Mouse (Mus musculus) ZHBTc4 (cell line): ENCODE measurements around the gene Trex1.

ENCODE experiments used
- DNase-seq: peaks from one replicate; pipeline ENCODE4 v3.0.0-alpha.2; 2011; ENCODE audit warnings: low read depth, low spot score

The Trex1 gene

DNA sequence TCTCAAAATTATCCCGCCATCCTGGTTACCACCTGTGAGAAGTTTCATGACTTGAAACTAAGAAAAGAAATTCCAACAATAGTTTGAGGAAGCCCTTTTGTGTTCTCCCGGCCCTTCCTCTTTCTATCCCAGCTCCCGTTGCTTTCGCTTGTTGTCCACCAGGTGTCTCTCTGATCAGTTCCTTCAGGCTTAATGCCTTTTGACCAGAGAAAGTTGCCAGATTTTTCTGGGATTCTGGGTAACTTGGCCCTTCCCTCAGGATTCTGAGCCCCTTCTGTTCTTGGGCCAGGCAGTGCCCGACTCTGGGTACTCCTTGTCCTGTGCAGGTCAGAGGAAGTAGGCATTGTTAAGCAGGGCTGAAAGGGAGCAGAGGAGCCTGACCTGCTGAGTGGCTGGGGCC is 28.5 kb upstream of the Trex1 start:
- DNase-seq: peak; percentile 77

DNA sequence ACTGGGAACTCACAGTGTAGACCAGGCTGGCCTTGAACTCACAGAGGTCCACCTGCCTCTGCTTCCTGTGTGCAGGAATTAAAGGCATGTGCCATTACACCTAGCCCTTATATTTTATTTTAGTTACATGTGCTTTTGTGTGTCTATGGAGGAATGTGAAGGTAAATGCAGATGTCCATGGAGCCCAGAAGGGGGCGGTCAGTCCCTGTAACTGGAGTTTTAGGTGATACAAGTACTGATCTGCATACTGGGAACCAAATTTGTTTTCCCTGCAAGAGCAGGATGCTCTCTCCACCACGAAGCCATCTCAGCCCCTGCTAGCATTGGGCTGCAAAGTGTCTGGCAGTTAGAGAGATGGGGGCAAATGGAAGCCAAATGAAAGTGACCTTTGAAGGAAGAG is 25.4 kb upstream of the Trex1 start:
- DNase-seq: peak; percentile 76

DNA sequence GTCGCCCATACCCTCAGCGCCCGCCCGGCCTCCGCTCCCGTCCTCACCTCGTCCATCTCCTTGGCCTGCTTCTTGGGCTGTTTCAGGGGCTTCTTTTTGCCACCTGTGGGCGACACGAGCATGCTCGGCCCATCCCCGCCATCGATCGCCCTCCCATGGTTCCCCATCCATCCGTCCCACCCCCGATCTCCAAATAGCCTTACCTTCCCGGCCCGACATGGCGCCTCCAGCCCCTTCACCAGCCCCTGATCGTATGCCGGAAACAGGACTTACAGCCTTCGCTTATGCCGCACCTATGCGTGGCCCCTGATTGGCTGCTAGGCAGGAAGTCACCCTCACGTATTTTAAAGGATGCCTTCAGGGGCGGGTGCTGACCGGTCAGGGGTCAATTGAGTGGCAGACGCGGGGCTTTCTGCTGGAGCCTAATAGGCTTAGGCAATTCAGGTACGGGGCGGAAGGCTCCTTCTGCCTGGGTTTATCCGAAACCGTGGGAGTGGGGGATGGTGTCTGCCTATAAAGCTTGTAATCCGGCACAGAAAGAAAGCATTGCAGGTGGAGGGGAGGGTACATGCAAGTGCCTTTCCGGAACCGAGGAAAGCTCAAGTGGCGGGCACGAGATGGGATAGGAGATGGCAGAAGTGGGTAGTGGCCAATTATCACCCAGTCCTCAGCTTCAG is 22.7 kb upstream of the Trex1 start, which contains the start of the genes Ccdc51 and Tma7:
Gene Ccdc51, plus strand, starts transcription at position 370 of the 677 bp plus-strand sequence.
Gene Tma7, minus strand, starts transcription at position 464 of the 677 bp plus-strand sequence.
- DNase-seq: peak; percentile 97

DNA sequence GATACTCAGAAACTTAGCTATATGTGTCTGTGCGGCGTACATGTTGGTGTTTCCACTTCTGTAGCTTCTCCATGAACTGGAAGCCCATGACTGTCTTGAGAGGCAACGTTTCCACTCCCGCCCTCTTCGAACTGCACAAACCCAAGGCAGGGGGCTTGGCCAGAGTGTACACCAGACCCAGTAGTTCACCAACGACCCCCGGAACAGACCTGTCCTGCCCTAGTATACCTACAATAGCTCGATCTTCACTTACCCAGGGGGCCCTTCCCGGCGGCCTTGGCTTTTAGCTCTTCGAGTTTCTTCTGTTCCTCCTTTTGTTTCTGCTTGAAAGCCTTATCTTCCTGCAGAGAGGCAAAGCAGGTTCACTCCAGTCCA is 22.2 kb upstream of the Trex1 start:
- no peak for DNase-seq

DNA sequence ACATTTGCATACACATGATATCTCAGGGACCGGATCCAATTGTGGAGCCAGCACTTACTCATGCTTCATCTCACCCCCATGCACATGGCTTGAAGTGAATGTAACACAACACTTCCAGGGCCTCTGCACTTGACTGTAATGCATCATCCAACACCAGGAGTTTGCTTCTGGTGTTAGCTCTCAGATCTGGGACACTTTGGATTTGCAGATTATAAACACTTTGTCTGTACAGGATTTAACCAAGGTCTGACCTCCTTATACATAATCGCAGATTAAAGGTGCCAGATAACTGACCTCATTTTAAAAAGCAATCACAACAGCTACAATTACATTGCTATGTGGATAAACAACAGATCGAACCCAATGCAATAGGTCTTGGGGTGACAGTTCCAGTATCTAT is 21.0 kb upstream of the Trex1 start:
- no peak for DNase-seq

DNA sequence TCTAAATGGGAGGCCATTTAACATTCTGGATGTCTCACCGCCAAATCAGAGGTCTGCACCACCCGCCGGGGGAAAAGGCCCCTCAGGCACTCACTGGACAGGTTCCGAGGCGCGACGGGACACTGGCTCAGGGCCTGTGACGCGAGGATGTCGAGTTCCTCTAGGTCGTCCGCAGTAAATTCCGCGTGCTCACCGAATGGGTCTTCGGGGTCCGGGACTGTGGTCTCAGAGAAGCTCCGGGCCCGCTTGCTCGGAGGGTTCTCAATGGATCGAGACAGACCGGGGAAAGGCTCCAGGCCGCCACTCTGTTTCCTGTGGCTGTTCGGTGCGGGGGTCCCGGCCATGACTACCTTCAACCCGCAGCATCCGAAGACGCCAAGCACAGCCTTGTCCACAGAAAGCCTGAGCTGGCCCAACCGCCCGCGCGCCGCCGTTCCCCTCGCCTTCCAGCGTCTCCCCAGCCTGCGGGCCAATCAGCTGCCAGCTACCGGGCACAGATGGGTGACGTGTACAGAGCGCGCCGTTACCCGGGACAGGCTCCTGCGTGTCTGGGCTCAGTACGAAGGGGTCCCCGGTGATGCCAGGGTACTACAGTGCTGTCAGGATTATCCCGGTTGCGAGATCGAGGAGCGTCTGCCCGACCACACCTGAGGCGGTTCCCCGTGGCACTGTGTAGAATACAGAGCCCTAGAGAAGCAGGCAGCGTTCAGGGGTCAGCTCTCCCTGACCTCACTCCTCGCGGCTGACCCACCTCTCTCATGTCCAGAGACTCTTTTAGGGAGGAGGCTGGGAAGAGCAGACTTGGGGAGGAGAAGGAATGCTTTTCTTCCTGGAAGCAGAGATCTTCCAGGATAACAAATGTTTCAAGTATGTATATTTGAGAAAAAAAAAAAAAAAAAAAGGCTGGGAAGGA is 14.4 kb upstream of the Trex1 start, which contains the start of gene Atrip:
Gene Atrip, minus strand, starts transcription at position 464 of the 913 bp plus-strand sequence.
- DNase-seq: peak; percentile 91

DNA sequence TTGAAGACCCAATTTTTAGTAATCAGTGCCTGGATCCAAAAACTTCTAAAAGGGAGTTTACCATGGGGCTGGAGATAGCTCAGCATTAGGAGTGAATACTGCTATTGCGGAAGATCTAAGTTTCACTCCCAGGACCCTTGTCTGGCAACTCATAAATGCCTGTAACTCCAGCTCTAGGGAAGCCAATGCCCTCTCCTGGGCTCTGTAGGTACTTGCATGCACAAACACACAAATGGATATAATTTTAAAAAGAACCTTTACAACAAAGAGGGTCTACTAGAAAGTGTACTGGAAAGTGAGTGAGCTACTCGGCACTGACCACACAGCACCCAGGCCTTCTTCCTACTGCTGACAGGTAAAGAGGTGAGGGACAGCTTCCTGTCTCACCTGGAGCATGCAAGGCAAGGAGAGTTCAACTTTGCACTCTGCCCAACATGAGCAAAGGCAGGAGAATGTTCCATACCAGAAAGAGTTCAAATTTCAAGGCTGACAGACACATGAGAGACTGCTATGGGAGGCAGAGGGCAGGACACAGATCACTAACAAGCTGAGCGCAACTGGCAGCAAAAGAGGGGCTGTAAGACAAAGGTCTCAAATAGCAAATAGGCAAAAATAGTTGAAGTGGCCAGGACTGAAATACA is 8.7 kb upstream of the Trex1 start:
- no peak for DNase-seq

DNA sequence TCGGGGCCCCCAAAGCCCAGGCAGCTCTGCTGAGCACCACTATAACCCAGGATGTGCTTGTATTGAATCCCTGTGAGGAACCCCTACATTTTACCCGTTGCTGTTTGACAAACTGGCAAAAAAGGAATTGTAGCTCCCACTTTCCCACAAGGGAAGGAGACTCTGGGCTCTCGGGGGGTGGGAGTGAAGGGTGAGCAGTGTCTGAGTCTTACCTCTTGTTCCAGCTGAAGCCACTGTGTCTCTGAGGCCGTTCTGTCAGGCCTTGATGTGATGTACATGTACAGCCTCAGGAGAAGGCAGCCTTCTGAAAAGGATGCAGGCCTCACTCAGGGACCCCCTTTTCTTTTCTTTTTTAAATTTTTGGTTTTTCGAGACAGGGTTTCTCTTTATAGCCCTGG is 1.4 kb upstream of the Trex1 start:
- DNase-seq: no peak

DNA sequence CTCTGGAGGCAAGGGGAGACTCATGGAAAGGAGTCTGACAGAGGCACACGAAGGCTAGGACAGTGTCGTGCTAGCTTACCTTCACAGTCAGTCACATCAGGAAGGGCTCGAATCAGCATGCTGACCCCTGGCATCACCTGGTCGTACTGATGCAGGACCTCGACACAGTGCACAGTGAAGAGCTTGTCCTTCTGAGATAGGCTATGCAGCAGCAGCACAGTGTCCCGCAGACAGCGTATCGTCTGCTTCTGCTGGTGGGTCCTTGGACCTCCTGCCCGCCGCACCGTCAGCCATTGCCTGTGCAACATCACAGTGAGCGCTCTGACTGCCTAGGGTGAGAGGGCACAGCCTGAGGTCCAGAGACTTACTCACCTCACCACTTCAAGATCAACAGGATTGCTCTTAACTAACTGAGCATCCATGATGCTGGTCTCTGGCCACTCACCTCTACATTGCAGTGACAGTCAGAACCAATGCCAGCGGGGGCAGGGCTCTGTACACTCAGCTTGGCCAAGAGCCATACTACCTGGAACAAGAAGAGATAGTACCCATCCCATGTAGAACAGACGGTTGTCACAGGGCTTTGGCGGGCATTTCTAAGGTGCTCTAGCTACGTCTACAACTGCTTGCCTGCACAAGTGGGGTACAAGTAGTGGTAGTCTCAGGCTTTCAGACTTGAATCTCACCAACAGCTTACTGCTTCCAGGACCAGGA is 807 bp upstream of the Trex1 start:
- DNase-seq: no peak

DNA sequence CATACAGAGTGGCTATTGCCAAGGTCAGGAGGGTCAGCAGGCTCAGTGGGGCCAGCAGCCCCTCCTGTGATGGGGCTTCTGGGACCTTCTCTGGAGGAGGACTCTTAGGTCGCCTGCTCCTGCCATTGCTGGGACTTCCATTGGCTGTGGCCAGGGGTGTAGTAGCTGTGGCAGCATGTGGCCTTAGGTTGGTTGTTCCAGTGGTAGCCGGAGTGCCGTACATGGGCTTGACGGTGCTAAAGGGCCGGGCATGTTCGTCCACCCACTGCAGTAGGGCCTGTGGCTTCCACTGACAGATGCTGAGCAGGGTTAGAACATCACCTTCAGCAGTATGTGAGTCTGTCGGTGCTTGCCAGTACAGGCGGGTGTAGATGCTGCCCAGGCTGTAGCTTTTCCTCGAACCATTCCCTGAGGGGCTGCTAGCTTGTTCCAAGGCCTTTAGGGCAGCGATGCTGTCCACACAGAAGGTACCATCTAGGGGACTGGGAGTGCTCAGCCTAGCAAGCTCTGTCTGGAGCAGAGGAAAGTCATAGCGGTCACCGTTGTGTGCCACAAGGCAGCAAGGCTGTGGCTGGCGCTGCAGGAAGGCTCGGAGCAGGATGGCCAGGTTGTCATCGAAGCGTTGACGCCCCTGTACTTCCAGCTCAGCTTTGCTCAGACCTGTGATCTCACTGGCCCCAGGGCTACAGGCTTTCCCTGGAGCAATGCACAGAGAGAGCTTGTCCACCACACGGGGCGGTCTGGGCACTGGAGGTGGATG is 1.3 kb downstream of the Trex1 start:
- no peak for DNase-seq

DNA sequence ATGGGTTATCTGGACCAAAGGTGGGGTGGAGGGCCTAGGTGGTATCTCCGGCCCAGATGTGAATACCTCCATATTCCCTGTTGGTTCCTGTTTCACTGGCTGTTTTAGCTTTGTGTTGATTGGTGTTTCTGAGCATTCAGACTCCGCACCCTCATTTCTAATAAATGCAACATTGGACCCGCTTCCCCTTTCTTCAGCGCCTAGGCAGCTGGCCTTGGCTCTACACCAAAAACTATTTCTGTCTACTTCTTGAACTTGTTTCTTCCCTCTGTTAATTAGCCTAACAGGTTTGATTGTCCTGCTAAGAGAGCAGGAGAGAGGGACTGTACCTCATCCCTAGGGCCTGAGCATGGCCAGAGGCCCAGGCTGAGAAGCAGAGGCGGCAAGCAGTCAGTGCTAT is 2.0 kb downstream of the Trex1 start:
- DNase-seq: no peak

DNA sequence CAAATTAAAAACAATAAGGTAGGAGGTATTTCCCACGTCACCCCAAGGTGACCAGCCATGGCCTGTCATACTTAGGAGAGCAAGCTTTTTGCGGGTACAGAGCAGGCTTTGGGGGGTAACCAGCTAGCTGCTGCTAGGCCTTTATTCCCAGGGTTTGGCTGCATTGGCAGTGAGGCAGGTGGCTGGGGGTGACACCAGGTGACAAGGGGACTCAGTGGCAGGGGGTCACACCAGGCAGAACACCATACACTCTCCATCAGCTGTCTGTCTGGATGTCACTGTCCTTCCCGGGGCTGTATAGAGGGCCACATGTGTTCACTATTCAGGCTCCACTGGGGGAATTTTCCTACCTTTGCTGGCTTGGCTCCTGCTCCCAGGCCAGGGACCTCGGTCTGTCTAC is 2.6 kb downstream of the Trex1 start:
- no peak for DNase-seq

DNA sequence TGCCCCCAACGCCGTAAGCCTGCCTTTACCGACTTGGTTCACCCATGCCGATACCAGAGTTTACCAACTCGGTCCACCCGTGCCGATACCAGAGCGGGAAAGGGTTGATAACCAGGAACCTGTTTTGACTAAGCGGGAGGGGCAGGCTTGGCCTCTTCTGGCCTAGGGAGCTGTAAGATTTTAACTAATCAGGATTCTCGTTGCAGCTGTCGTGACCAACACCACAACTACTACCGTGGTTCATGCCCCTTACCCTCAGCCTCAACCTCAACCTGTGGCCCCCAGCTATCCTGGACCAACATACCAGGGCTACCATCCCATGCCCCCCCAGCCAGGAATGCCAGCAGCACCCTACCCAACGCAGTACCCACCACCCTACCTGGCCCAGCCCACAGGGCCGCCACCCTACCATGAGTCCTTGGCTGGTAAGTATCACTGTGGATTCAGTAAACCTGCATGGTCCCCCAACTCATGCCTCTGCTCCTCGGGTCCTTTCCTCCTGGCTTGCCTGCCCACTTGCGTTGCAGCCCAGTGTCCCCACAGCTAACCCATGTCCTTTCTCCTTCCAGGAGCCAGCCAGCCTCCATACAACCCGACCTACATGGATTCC is 3.3 kb downstream of the Trex1 start:
- no peak for DNase-seq

DNA sequence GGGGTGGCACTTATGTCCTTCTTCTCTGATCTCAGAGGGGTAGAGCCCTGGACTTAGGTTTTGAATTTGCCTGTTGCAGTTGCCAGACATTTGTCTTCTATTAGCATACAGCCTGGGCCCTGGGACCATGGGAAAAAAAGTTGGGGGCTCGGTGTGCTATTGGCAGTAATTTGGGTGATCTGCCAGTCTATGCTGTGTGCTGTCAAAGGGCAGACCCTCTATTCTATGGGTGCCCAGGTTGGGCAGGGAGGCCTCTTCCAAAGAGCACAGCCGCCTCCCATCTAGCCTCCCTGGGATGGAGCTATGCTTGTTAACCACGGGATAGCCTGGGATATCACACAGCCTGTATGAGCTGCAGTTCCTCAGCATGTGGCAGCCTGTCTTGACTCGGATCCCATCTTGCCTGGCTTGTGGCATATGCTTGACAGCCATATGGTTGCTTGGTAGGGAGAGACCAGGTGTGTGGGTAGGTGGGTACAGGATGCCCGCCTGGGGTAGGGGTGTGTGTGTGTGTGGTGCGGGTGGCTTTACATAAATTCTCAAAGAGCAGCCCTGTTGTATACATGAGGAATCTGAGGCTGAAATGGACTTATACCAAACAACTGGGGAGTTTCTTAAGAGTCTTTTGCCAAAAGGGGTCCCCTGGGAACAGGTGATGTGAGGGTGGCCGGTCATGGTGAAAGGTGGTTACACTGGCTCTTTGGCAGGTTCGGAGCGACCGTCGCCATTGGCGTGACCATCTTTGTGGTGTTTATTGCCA is 4.1 kb downstream of the Trex1 start:
- no peak for DNase-seq

DNA sequence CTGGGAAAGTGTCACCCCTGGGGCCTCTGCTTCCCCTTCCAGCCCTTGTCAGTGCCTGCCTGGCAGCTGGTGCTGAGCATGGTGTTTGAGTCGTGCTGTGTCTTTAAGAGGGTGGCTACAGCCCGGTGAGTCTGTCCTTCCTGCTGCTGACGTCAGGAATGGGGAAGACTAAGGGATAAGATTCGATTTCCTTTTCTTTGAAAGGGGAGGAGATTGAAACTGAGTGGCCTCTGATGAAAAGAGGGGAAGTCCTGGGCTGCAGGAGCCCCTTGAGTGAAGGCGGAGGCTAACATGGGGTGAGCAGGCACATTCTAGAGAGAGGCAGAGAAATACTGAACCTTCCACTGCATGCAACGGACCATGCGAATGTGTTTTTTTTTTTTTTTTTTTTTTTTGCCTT is 4.8 kb downstream of the Trex1 start:
- DNase-seq: peak; percentile 55

DNA sequence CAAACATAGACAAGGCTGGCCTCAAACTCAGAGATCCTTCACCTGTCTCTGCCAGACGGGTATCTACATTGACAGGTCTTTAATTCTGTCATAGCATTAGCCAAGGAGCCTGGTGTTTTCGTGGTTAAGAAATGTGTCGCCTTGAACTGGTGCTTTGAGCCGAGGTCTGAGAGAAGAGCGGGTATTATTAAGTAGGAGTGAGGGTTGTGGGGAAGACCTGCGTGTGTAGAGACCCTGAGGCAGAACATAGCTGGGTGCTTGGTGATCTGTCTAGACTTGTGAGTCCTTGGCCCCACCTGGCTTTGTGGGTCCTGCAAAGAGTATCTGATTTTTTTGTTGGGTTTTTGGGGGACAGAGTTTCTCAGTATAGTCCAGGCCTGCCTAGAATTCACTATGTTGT is 5.7 kb downstream of the Trex1 start:
- no peak for DNase-seq

DNA sequence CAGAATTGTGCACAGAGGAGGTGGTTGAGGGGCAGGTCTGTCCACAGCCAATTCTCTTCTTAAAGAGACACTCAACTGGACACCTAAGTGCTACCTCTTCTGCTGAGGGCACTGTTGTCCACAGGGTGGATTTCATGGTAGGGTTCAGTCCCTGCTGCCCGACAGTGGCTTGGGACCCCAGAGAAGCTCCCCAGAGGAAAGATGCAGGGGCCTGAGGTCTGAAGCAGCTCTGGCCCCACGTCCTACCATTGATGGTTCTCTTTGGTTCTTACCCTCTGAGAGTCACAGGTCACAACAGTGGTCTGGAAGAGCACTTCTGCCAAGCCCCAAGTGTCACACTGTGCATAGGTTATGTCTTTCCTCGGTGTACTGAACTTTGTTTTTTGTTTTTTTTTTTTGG is 6.2 kb downstream of the Trex1 start:
- DNase-seq: no peak

DNA sequence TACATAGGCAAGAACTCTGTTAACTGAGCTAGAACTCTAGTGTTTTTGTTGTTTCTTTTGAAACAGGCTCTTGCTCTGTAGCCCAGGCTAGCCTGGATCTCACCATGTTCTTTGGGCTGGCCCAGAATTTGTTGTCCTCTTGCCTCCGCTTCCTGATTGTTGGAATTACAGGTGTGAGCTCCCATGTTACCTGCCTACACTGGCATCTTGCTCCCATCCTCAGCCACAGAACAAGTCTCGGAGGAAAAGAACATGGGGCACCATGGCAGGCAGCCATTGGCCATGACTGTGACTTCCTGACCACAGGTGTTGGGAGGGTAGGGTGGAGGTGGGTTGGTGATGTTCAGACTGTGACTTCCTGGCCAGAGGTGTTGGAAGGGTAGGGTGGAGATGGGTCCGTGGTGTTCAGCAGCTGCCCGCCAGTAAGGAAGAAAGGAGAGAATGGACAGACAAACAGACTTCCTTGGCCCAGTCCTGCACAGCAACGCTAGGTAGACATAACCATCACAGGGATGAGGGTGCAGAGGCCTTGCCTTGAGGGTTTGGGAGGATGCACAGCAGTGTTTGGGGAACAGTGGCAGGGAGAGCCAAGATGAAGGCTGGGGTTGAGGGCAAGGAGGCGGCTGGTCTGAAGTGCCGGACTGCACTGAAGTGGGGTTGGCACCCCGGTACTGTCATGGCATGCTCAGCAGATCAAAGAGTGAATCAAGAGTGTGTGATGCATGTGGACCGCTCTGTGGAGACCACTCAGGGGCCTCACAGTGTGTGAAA is 6.9 kb downstream of the Trex1 start:
- no peak for DNase-seq
